Comparison of ENCODE assay signal across 30 mouse cellular contexts in genomic region chr2:121453917-121454316, GRCm38 (mm10). TPM values are rescaled to one million over a fixed set of nuclear protein-coding genes. Genes with fewer than 3 reads are reported as not detected.
DNase-seq lines count a peak whose midpoint lies in the region; ATAC-seq and TF ChIP-seq lines count a peak whose summit lies in the region.
"Had no signal": no experiment of that assay in that cellular context is flagged by ENCODE, and none has a peak within 500 bp of the region (broad histone marks: within the 10 kb centered on the region; RNA-seq: fewer than 3 reads in every experiment).

No protein-coding gene starts in this region.

- 84% methylated on average over 6 of the region's 6 CpGs for WGBS in forebrain, embryonic 10.5 days
- WGBS in forebrain, postnatal 0 days = 83% methylated on average over 6 of the region's 6 CpGs
- 82% methylated on average over 6 of the region's 6 CpGs for WGBS in heart, embryonic 11.5 days (ENCODE audit: insufficient replicate concordance)
- WGBS in hindbrain, embryonic 10.5 days = 86% methylated on average over 6 of the region's 6 CpGs
- WGBS in hindbrain, postnatal 0 days = 91% methylated on average over 6 of the region's 6 CpGs
- WGBS in heart, embryonic 16.5 days = 88% methylated on average over 6 of the region's 6 CpGs

- no peaks in the 10 kb centered on the region for H3K27me3 ChIP-seq in forebrain, embryonic 10.5 days (ENCODE audit: poor library complexity, severe bottlenecking)
- H3K27me3 ChIP-seq in forebrain, postnatal 0 days (ENCODE audit: insufficient read depth, low read length) = no peaks in the 10 kb centered on the region
- no peaks in the 10 kb centered on the region for H3K27me3 ChIP-seq in heart, embryonic 11.5 days (ENCODE audit: control insufficient read depth, insufficient read depth, low read length)
- no peaks in the 10 kb centered on the region for H3K27me3 ChIP-seq in hindbrain, embryonic 10.5 days (ENCODE audit: insufficient read depth, poor library complexity, severe bottlenecking)
- H3K27me3 ChIP-seq in hindbrain, postnatal 0 days (ENCODE audit: insufficient read depth, low read length) = no peaks in the 10 kb centered on the region
- H3K27me3 ChIP-seq in heart, embryonic 16.5 days (ENCODE audit: control insufficient read depth, insufficient read depth, low read length) = no peaks in the 10 kb centered on the region
- H3K27me3 ChIP-seq: forebrain, embryonic 15.5 days; hindbrain, embryonic 13.5 days; lung, embryonic 15.5 days; midbrain, embryonic 13.5 days; neural tube, embryonic 15.5 days; Patski; stomach, embryonic 15.5 days had no signal

- DNase-seq in forebrain, embryonic 10.5 days (ENCODE audit: extremely low spot score, low spot score) = no peak
- no peak for DNase-seq in forebrain, postnatal 0 days
- DNase-seq in heart, adult 18-20 months = no peak
- DNase-seq in hindbrain, embryonic 10.5 days (ENCODE audit: low spot score) = no peak
- no peak for DNase-seq in hindbrain, postnatal 0 days (ENCODE audit: low spot score)
- no peak for DNase-seq in ovary, adult 18-20 months (ENCODE audit: low spot score)
- DNase-seq: adrenal gland, postnatal 10 days; cerebellum, adult 8-10 months; cerebellum, postnatal 25 days; kidney, adult 9 months; kidney, postnatal 14 days; liver; right cerebral cortex, postnatal 25 days had no signal

- no peak overlapping the region for H3K4me2 ChIP-seq in forebrain, postnatal 0 days (ENCODE audit: low read depth)
- no peak overlapping the region for H3K4me2 ChIP-seq in heart, embryonic 11.5 days
- H3K4me2 ChIP-seq in hindbrain, postnatal 0 days (ENCODE audit: low read depth, low read length) = no peak overlapping the region
- H3K4me2 ChIP-seq in heart, embryonic 16.5 days (ENCODE audit: low read depth, low read length) = no peak overlapping the region
- H3K4me2 ChIP-seq: forebrain, embryonic 15.5 days; hindbrain, embryonic 13.5 days; lung, embryonic 15.5 days; midbrain, embryonic 13.5 days; neural tube, embryonic 15.5 days; stomach, embryonic 15.5 days had no signal

- peak overlapping the region; percentile 2; the same call in 1 of the 2 replicates for H3K4me3 ChIP-seq in forebrain, embryonic 10.5 days
- H3K4me3 ChIP-seq in forebrain, postnatal 0 days (ENCODE audit: low read depth, low read length) = no peak overlapping the region
- H3K4me3 ChIP-seq in heart, embryonic 11.5 days (ENCODE audit: low read depth, low read length) = no peak overlapping the region
- H3K4me3 ChIP-seq in hindbrain, embryonic 10.5 days = 0 out of 2 replicates have a peak overlapping the region, but pooled peaks have one; percentile 2
- H3K4me3 ChIP-seq in hindbrain, postnatal 0 days (ENCODE audit: low read length) = no peak overlapping the region
- no peak overlapping the region for H3K4me3 ChIP-seq in heart, embryonic 16.5 days (ENCODE audit: low read length)
- H3K4me3 ChIP-seq: forebrain, embryonic 15.5 days; hindbrain, embryonic 13.5 days; lung, embryonic 15.5 days; midbrain, embryonic 13.5 days; neural tube, embryonic 15.5 days; stomach, embryonic 15.5 days had no signal

- no peak for ATAC-seq in forebrain, postnatal 0 days
- no peak for ATAC-seq in heart, embryonic 11.5 days (replicated peaks; ENCODE audit: insufficient number of reproducible peaks, low FRiP score, low TSS enrichment)
- no peak for ATAC-seq in hindbrain, postnatal 0 days
- ATAC-seq in heart, embryonic 16.5 days (replicated peaks; ENCODE audit: extremely low read depth, insufficient read depth, low FRiP score) = no peak
- ATAC-seq: forebrain, embryonic 15.5 days; intestine, postnatal 0 days; midbrain, embryonic 13.5 days; Patski had no signal

- H3K27ac ChIP-seq in forebrain, embryonic 10.5 days = no peak overlapping the region
- no peak overlapping the region for H3K27ac ChIP-seq in forebrain, postnatal 0 days (ENCODE audit: low read depth, low read length)
- peak overlapping the region; percentile 84; the same call in 1 of the 2 replicates for H3K27ac ChIP-seq in heart, embryonic 11.5 days (ENCODE audit: low read depth, low read length)
- no peak overlapping the region for H3K27ac ChIP-seq in hindbrain, embryonic 10.5 days
- no peak overlapping the region for H3K27ac ChIP-seq in hindbrain, postnatal 0 days
- H3K27ac ChIP-seq in heart, embryonic 16.5 days (ENCODE audit: low read length) = peak overlapping the region; percentile 50; the same call in 1 of the 2 replicates
- H3K27ac ChIP-seq: forebrain, embryonic 15.5 days; hindbrain, embryonic 13.5 days; lung, embryonic 15.5 days; midbrain, embryonic 13.5 days; neural tube, embryonic 15.5 days; stomach, embryonic 15.5 days had no signal

- no peak for TF ChIP-seq CTCF in forebrain, postnatal 0 days (IDR thresholded peaks at IDR 0.05; ENCODE audit: low read depth)
- no peak for TF ChIP-seq CTCF in hindbrain, postnatal 0 days (IDR thresholded peaks at IDR 0.05; ENCODE audit: low read depth)

- H3K4me1 ChIP-seq in forebrain, embryonic 10.5 days = peaks cover 36% of the 10 kb centered on the region
- peaks cover 16% of the 10 kb centered on the region for H3K4me1 ChIP-seq in forebrain, postnatal 0 days (ENCODE audit: insufficient read depth)
- peaks cover 23% of the 10 kb centered on the region for H3K4me1 ChIP-seq in heart, embryonic 11.5 days (ENCODE audit: control insufficient read depth, insufficient read depth, low read length)
- H3K4me1 ChIP-seq in hindbrain, embryonic 10.5 days (replicated peaks) = peaks cover 42% of the 10 kb centered on the region
- peaks cover 5% of the 10 kb centered on the region; the same call in 1 of the 2 replicates for H3K4me1 ChIP-seq in hindbrain, postnatal 0 days (ENCODE audit: insufficient read depth, low read length)
- peaks cover 38% of the 10 kb centered on the region for H3K4me1 ChIP-seq in heart, embryonic 16.5 days (ENCODE audit: control insufficient read depth, insufficient read depth, low read length)

- peaks cover 49% of the 10 kb centered on the region for H3K36me3 ChIP-seq in forebrain, embryonic 10.5 days (replicated peaks)
- peaks cover 20% of the 10 kb centered on the region for H3K36me3 ChIP-seq in forebrain, postnatal 0 days (ENCODE audit: insufficient read depth)
- peaks cover 11% of the 10 kb centered on the region; the same call in 1 of the 2 replicates for H3K36me3 ChIP-seq in heart, embryonic 11.5 days (ENCODE audit: control insufficient read depth, insufficient read depth, low read length)
- peaks cover 50% of the 10 kb centered on the region for H3K36me3 ChIP-seq in hindbrain, embryonic 10.5 days
- peaks cover 13% of the 10 kb centered on the region; the same call in 1 of the 2 replicates for H3K36me3 ChIP-seq in hindbrain, postnatal 0 days (ENCODE audit: insufficient read depth, low read length)
- H3K36me3 ChIP-seq in heart, embryonic 16.5 days (ENCODE audit: control insufficient read depth, insufficient read depth) = peaks cover 12% of the 10 kb centered on the region

- H3K9me3 ChIP-seq in forebrain, embryonic 10.5 days = no peaks in the 10 kb centered on the region
- no peaks in the 10 kb centered on the region for H3K9me3 ChIP-seq in forebrain, postnatal 0 days (ENCODE audit: low read length)
- H3K9me3 ChIP-seq in heart, embryonic 11.5 days (replicated peaks; ENCODE audit: control insufficient read depth, low read length) = no peaks in the 10 kb centered on the region
- H3K9me3 ChIP-seq in hindbrain, embryonic 10.5 days = no peaks in the 10 kb centered on the region
- no peaks in the 10 kb centered on the region for H3K9me3 ChIP-seq in hindbrain, postnatal 0 days (ENCODE audit: low read length)
- H3K9me3 ChIP-seq in heart, embryonic 16.5 days (replicated peaks; ENCODE audit: control insufficient read depth, low read length) = no peaks in the 10 kb centered on the region
- H3K9me3 ChIP-seq: forebrain, embryonic 15.5 days; G1E; hindbrain, embryonic 13.5 days; lung, embryonic 15.5 days; midbrain, embryonic 13.5 days; neural tube, embryonic 15.5 days; stomach, embryonic 15.5 days had no signal

- H3K9ac ChIP-seq in forebrain, postnatal 0 days = no peak overlapping the region
- no peak overlapping the region for H3K9ac ChIP-seq in heart, embryonic 11.5 days (ENCODE audit: low read depth, low read length)
- no peak overlapping the region for H3K9ac ChIP-seq in hindbrain, postnatal 0 days (replicated peaks; ENCODE audit: low read length)
- no peak overlapping the region for H3K9ac ChIP-seq in heart, embryonic 16.5 days (ENCODE audit: low read length)
- H3K9ac ChIP-seq: forebrain, embryonic 15.5 days; hindbrain, embryonic 13.5 days; lung, embryonic 15.5 days; midbrain, embryonic 13.5 days; neural tube, embryonic 15.5 days; stomach, embryonic 15.5 days had no signal

RNA-seq across cellular contexts. Expression of gene Hypk, which starts 0.8 kb away (rescaled TPM):
- polyA plus RNA-seq in forebrain, embryonic 10.5 days (2016; fragmentation: Nextera tagmentation; extraction: Ambion mirVana) = 142 and 161 TPM in 2 replicates
- 16.8 and 22.0 TPM in 2 replicates for total RNA-seq in forebrain, postnatal 0 days (2014; rRNA removed)
- polyA plus RNA-seq in forebrain, postnatal 0 days (2015; fragmentation: Nextera tagmentation; extraction: Ambion mirVana) = 114 and 121 TPM in 2 replicates
- 118 and 124 TPM in 2 replicates for polyA plus RNA-seq in heart, embryonic 11.5 days (2014; fragmentation: Nextera tagmentation; extraction: Ambion mirVana)
- 10 to 100 TPM; 17.8 to 23.7 TPM for total RNA-seq in heart, adult 18-20 months (2021)
- polyA plus RNA-seq in hindbrain, embryonic 10.5 days (2016; fragmentation: Nextera tagmentation; extraction: Ambion mirVana) = 110 and 135 TPM in 2 replicates
- total RNA-seq in hindbrain, postnatal 0 days (2014; rRNA removed) = 5.4 and 12.5 TPM in 2 replicates
- 110 and 119 TPM in 2 replicates for polyA plus RNA-seq in hindbrain, postnatal 0 days (2015; fragmentation: Nextera tagmentation; extraction: Ambion mirVana)
- 81.2 and 83.9 TPM in 2 replicates for polyA plus RNA-seq in heart, embryonic 16.5 days (2015; fragmentation: Nextera tagmentation; extraction: Ambion mirVana)

RNA-seq across cellular contexts. Expression of gene Serinc4, which starts 2.7 kb away (rescaled TPM):
- 0.15 and 0.27 TPM in 2 replicates for polyA plus RNA-seq in forebrain, embryonic 10.5 days (2016; fragmentation: Nextera tagmentation; extraction: Ambion mirVana)
- total RNA-seq in forebrain, postnatal 0 days (2014; rRNA removed) = 3.1 and 6.2 TPM in 2 replicates
- polyA plus RNA-seq in forebrain, postnatal 0 days (2015; fragmentation: Nextera tagmentation; extraction: Ambion mirVana) = 1.2 and 1.8 TPM in 2 replicates
- 0.07 TPM in 1 of 2 replicates, not detected in the other for polyA plus RNA-seq in heart, embryonic 11.5 days (2014; fragmentation: Nextera tagmentation; extraction: Ambion mirVana)
- total RNA-seq in heart, adult 18-20 months (2021) = not detected
- polyA plus RNA-seq in hindbrain, embryonic 10.5 days (2016; fragmentation: Nextera tagmentation; extraction: Ambion mirVana) = 0.15 and 0.42 TPM in 2 replicates
- total RNA-seq in hindbrain, postnatal 0 days (2014; rRNA removed) = 1.3 and 1.5 TPM in 2 replicates
- 0.57 and 1.1 TPM in 2 replicates for polyA plus RNA-seq in hindbrain, postnatal 0 days (2015; fragmentation: Nextera tagmentation; extraction: Ambion mirVana)
- polyA plus RNA-seq in heart, embryonic 16.5 days (2015; fragmentation: Nextera tagmentation; extraction: Ambion mirVana) = 0.11 and 0.19 TPM in 2 replicates
- total RNA-seq: gastrocnemius, adult 8-10 months; megakaryocyte-erythroid progenitor cell, adult 5-6 weeks had no signal
- polyA plus RNA-seq: G1E had no signal

RNA-seq across cellular contexts. Expression of gene Serf2, which starts 4.9 kb away (rescaled TPM):
- polyA plus RNA-seq in forebrain, embryonic 10.5 days (2016; fragmentation: Nextera tagmentation; extraction: Ambion mirVana) = 449 TPM in 2 replicates
- total RNA-seq in forebrain, postnatal 0 days (2014; rRNA removed) = 323 and 378 TPM in 2 replicates
- polyA plus RNA-seq in forebrain, postnatal 0 days (2015; fragmentation: Nextera tagmentation; extraction: Ambion mirVana) = 303 and 370 TPM in 2 replicates
- 603 and 608 TPM in 2 replicates for polyA plus RNA-seq in heart, embryonic 11.5 days (2014; fragmentation: Nextera tagmentation; extraction: Ambion mirVana)
- total RNA-seq in heart, adult 18-20 months (2021) = 100 to 1,000 TPM; 366 to 459 TPM
- polyA plus RNA-seq in hindbrain, embryonic 10.5 days (2016; fragmentation: Nextera tagmentation; extraction: Ambion mirVana) = 502 and 520 TPM in 2 replicates
- 420 and 667 TPM in 2 replicates for total RNA-seq in hindbrain, postnatal 0 days (2014; rRNA removed)
- polyA plus RNA-seq in hindbrain, postnatal 0 days (2015; fragmentation: Nextera tagmentation; extraction: Ambion mirVana) = 306 and 336 TPM in 2 replicates
- polyA plus RNA-seq in heart, embryonic 16.5 days (2015; fragmentation: Nextera tagmentation; extraction: Ambion mirVana) = 468 and 577 TPM in 2 replicates

RNA-seq across cellular contexts. Expression of gene Ell3, which starts 9.8 kb away (rescaled TPM):
- 4.3 and 5.0 TPM in 2 replicates for polyA plus RNA-seq in forebrain, embryonic 10.5 days (2016; fragmentation: Nextera tagmentation; extraction: Ambion mirVana)
- total RNA-seq in forebrain, postnatal 0 days (2014; rRNA removed) = 0.23 TPM in 1 of 2 replicates, not detected in the other
- polyA plus RNA-seq in forebrain, postnatal 0 days (2015; fragmentation: Nextera tagmentation; extraction: Ambion mirVana) = 1.2 and 1.4 TPM in 2 replicates
- 1.6 and 2.4 TPM in 2 replicates for polyA plus RNA-seq in heart, embryonic 11.5 days (2014; fragmentation: Nextera tagmentation; extraction: Ambion mirVana)
- total RNA-seq in heart, adult 18-20 months (2021) = under 1 TPM in 1 of 2 experiments, not detected in 1; 0.57 TPM
- polyA plus RNA-seq in hindbrain, embryonic 10.5 days (2016; fragmentation: Nextera tagmentation; extraction: Ambion mirVana) = 3.3 and 6.5 TPM in 2 replicates
- 0.58 TPM in 1 of 2 replicates, not detected in the other for total RNA-seq in hindbrain, postnatal 0 days (2014; rRNA removed)
- polyA plus RNA-seq in hindbrain, postnatal 0 days (2015; fragmentation: Nextera tagmentation; extraction: Ambion mirVana) = 1.4 and 1.7 TPM in 2 replicates
- polyA plus RNA-seq in heart, embryonic 16.5 days (2015; fragmentation: Nextera tagmentation; extraction: Ambion mirVana) = 1.1 and 1.6 TPM in 2 replicates
- total RNA-seq: G1E; gastrocnemius, adult 8-10 months; layer of hippocampus, adult 18-20 months; layer of hippocampus, postnatal 10 days; left cerebral cortex, adult 18-20 months; left cerebral cortex, postnatal 14 days; megakaryocyte-erythroid progenitor cell, adult 5-6 weeks had no signal

RNA-seq across cellular contexts. Expression of gene Mfap1b, which starts 19.9 kb away (rescaled TPM):
- 53.5 and 53.7 TPM in 2 replicates for polyA plus RNA-seq in forebrain, embryonic 10.5 days (2016; fragmentation: Nextera tagmentation; extraction: Ambion mirVana)
- 34.5 and 36.4 TPM in 2 replicates for total RNA-seq in forebrain, postnatal 0 days (2014; rRNA removed)
- polyA plus RNA-seq in forebrain, postnatal 0 days (2015; fragmentation: Nextera tagmentation; extraction: Ambion mirVana) = 44.6 and 58.4 TPM in 2 replicates
- 45.0 and 48.8 TPM in 2 replicates for polyA plus RNA-seq in heart, embryonic 11.5 days (2014; fragmentation: Nextera tagmentation; extraction: Ambion mirVana)
- total RNA-seq in heart, adult 18-20 months (2021) = 10 to 100 TPM; 29.3 to 31.7 TPM
- 48.8 and 56.1 TPM in 2 replicates for polyA plus RNA-seq in hindbrain, embryonic 10.5 days (2016; fragmentation: Nextera tagmentation; extraction: Ambion mirVana)
- total RNA-seq in hindbrain, postnatal 0 days (2014; rRNA removed) = 14.7 and 17.7 TPM in 2 replicates
- polyA plus RNA-seq in hindbrain, postnatal 0 days (2015; fragmentation: Nextera tagmentation; extraction: Ambion mirVana) = 52.8 and 57.0 TPM in 2 replicates
- 43.6 and 50.9 TPM in 2 replicates for polyA plus RNA-seq in heart, embryonic 16.5 days (2015; fragmentation: Nextera tagmentation; extraction: Ambion mirVana)

Comparison
In these comparisons a context has a peak if more than half of its experiments do, and no peak if none do; other contexts are left out.
1. H3K4me3 ChIP-seq: peak in forebrain, embryonic 10.5 days (single experiment) and hindbrain, embryonic 10.5 days (single experiment); none in forebrain, postnatal 0 days (single experiment), heart, embryonic 11.5 days (single experiment), hindbrain, postnatal 0 days (single experiment) and heart, embryonic 16.5 days (single experiment).
2. H3K27ac ChIP-seq: peak in heart, embryonic 11.5 days (single experiment) and heart, embryonic 16.5 days (single experiment); none in forebrain, embryonic 10.5 days (single experiment), forebrain, postnatal 0 days (single experiment), hindbrain, embryonic 10.5 days (single experiment) and hindbrain, postnatal 0 days (single experiment).